Mouse (Mus musculus) urinary bladder, postnatal 25 days (tissue): Measurements from ENCODE around the gene Ssna1.
A peak's percentile ranks its signal among the peaks of the same experiment; 100 is the strongest.

Experiments used
- DNase-seq: peaks from one replicate; pipeline ENCODE4 v3.0.0; 2022; ENCODE audit warnings: low spot score

Gene Ssna1

GRCm38 (mm10) chr2:25290101-25290815 is 18.0 kb upstream of the Ssna1 start:
- no peak for DNase-seq

- DNase-seq: no peak
Observed at GRCm38 (mm10) chr2:25289651-25290050, 17.4 kb upstream of the Ssna1 start, which contains the start of gene Lrrc26. Gene Lrrc26, plus strand, starts transcription at chr2:25289915.

DNA sequence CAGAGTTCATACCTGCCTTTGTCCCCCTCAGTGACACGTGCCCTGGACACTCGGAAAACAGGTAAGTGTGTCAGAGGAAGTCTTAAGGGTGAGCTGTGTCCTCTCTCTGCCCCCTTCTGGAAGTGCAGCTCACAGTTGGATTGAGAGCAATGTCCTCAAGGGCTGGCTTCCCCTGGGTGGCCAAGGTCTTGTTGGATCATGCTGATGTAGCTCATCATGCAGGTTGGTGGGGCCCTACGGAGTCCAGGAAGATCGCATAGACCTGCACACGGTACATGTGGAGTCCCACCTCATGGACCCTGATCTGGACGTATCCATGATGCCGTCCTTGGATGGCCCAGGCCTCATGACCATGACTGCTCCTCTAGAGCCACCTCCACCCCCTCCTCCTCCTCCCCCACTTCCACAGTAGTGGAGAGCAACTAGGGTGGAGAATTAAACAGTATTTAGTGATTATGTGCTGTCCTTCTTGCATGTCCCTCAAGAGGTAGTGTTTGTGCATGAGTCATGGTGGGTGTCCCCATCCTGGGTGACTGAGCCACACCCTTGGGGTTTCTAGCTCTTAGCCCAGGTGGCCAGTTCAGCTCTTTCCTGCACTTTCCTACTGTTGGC is 16.6 kb upstream of the Ssna1 start:
- no peak for DNase-seq

DNA sequence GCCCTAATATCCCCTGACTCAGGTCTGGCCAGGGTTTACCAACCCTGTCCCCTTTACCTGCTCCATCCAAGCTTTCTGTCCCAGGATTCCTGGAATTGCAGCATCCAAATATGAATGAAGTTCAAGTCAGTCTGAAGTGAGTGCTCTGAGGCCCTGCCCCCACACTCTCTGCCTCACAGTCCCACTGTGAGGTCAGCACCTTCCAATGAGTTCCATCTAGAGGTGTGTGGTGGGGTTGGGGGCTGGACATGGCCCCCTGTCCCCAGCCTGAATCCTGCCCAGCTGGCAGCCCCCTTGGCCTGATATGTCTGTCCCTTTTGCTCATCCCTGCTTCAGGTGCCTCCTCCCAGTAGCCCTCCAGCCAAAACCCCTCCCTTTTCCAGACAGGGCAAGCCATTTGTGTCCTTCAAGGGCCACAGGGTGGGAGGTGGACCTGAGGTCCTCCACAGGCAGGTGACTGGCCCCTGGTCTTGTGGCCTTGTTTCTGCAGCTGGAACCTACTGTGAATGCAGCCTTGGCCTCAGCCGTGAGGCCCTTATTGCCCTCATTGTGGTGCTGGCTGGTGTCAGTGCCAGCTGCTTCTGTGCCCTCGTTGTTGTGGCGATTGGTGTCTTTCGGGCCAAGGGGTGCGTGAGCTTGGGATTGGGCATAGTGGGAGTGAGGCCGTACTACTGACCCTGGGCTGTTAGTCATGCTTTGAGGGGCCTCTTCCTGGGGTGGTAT is 15.8 kb upstream of the Ssna1 start, which contains the start of gene Tmem210:
Gene Tmem210 (plus strand): TSS at position 219 of the 723 bp plus-strand sequence.
- no peak for DNase-seq

- DNase-seq: peak; percentile 59
Observed at GRCm38 (mm10) chr2:25286837-25287636, 14.8 kb upstream of the Ssna1 start.

- no peak for DNase-seq
Observed at GRCm38 (mm10) chr2:25286314-25286713, 14.1 kb upstream of the Ssna1 start.

GRCm38 (mm10) chr2:25285551-25285950 is 13.3 kb upstream of the Ssna1 start:
- no peak for DNase-seq

DNA sequence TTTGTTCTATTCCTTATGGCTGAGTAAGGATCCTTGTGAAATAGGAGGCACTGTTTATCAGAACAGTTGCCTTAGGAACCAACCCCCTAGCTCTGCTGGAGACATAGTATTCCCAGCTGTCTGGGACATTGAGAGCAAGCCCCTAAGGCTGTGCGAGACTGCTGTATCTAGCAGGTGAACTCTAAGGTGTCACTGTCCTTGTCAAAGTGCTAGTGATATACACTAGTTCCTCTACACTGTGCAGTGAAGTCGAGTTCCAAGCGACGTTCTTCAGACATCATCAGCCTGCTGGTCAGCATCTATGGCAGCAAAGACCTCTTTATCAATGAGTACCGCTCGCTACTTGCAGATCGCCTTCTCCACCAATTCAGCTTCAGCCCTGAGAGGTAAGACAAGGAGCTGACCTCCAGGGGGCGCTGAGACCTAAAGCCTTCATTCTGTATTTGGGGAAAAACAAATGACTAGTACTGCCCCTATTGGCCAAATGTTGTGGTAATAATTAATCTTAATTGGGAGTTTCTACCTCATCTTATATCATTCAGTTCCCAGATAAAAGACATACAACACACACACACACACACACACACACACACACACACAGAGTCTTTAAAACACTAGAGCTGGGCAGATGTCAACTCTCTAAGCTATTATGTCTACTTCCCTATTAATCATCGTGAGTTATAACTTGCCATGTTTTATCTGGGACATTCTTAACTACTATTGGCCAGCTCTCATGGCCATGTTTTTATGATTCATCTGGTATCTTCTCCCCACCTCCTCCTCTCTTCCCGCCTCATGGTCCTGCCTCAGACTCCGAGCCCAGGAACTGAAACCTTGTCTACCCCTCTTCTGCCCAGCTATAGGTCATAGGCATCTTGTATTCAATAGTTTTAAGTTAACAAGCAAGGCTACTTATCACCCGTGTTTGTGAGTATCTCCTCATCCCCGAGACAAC is 7.0 kb upstream of the Ssna1 start:
- peak; percentile 84 for DNase-seq

DNA sequence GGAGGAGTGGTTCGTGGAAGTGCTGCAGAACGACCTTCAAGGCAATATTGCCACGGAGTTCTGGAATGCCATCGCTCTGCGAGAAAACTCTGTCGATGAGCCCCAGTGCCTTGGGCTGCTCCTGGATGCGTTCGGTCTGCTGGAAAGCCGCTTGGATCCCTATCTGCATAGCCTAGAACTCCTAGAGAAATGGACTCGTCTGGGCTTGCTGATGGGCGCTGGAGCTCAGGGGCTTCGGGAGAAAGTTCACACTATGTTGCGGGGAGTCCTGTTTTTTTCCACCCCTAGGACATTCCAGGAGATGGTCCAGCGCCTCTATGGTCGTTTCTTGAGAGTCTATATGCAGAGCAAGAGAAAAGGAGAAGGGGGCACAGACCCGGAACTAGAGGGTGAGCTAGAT is 772 bp upstream of the Ssna1 start:
- no peak for DNase-seq

DNA sequence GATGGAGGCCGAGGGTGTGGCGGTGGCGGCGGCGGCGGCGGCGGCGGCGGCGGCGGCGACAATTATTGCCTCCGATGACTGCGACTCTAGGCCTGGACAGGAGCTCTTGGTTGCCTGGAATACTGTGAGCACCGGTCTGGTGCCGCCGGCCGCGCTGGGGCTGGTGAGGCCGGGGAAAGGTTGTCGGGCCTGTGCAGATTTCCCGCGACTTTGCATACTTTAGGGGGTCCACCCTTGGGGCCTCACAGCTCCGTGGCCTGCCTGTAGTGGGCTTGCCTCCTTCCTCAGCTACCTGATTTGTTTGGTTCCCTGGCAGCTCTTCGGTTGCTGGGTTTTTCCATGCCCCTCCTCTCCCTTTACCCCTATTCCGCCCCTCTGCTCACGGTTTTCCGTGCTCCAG is 277 bp upstream of the Ssna1 start:
- no peak for DNase-seq

- DNase-seq: no peak
Observed at GRCm38 (mm10) chr2:25267746-25268309, 4.4 kb downstream of the Ssna1 start.

DNA sequence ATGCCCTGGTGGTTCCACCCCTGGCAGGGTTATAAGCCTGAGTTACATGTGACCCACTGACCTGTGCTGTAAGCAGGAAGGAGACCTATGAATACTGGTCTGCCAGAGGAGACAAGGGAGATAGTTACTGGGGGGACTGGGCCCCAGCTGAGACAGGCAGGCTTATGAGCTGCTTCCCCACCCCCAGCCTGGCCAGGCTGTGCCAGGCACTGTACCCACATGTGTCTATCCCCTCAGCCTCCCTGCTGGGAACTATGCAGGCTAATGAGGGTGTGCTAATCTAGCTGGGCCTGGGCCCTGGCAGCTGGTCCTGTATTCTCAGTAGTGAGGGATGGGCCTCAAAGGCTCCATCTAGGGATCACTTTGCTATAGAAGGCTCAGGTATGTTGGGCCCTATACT is 5.0 kb downstream of the Ssna1 start:
- no peak for DNase-seq

DNA sequence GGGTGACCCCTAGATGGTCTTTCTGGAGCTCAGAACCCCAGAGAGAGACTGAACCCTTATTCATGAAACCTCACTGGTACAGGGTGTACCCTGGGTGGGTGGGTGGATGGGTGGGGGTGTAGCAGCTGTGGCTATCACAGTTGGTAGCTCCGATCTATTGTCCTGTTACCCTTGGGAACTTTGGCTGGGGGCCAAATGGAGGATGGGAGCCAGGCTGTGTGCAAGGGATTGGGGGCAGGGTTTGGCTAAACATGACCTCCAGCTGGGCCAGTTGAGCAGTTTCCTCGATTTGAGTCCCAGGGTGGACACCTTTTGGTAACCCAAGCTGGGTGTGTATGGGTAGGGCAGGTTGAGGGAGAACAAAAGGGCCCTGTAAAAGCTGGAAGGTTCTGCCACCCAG is 5.5 kb downstream of the Ssna1 start:
- DNase-seq: peak; percentile 28

DNA sequence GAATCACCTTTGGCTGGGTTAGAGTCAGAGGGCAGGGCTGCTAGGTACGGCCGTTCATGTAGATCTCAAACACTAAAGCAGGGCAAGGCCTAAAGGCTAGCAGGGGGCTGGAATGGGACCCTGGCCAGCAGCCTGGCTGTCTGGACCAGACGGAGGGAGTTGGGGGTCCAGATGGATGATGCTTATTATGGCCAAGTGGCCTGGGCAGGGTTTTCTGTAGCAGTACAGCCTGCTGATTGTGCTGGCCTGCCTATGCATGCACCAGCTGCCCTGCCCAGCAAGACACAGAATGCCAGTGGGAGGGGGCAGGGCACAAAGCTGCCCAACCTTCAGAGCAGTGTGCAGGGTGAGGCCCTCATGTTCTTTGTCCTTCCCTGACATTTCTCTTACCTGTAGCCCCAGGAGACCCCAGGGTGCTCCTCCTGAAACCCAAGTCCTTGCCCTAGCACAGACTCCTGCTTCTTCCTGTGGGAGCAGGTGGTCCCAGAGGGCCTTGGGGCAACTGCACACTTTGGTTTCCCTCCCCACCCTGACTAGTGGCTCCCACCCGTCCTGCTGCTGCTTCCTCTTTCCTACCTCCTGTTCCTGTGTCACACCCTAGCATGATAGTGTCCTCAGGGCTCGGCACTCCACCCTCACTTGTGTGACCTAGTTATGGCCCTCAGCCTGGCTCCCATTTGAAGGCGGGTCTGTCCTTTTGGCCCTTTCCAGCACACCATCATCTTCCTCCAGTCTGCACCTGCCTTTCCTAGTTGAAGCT is 6.2 kb downstream of the Ssna1 start:
- peak; percentile 46 for DNase-seq

GRCm38 (mm10) chr2:25264851-25265250 is 7.4 kb downstream of the Ssna1 start:
- DNase-seq: no peak

GRCm38 (mm10) chr2:25264286-25264660 is 8.0 kb downstream of the Ssna1 start:
- DNase-seq: no peak

- DNase-seq: no peak
Observed at GRCm38 (mm10) chr2:25263623-25264285, 8.5 kb downstream of the Ssna1 start.

GRCm38 (mm10) chr2:25262795-25263622 is 9.2 kb downstream of the Ssna1 start:
- DNase-seq: no peak
